Mouse (Mus musculus) MEL (cell line): ENCODE measurements at regions not wholly inside any gene's neighbourhood (a gene's known extent, or its start where the extent isn't known, plus 50 kb on each side); places are given as distances from the start of the nearest gene placed in this dataset.

Experiments
- DNase-seq: peaks from one replicate; pipeline ENCODE4 v3.0.0; 2011; ENCODE audit warnings: low read depth, low spot score
- H3K27ac ChIP-seq: 2 replicates; pipeline ENCODE4 v1.5.1; 2012; ENCODE audit warnings: low read depth, mild to moderate bottlenecking, control low read depth, low read length, moderate library complexity; ENCODE audit not compliant: control insufficient read depth
- H3K27me3 ChIP-seq, 2 experiments: fragments of 150-350 bp in 1 of 2; sonication (generic) in 1 of 2; 2 replicates each; pipeline ENCODE4 v1.6.1; 2012; ENCODE audit warnings: low read length in 2 of 2, mild to moderate bottlenecking in 2 of 2, improper control_type of control experiment in 1 of 2, moderate library complexity in 1 of 2; ENCODE audit not compliant: insufficient read depth in 2 of 2, control insufficient read depth in 1 of 2
- H3K36me3 ChIP-seq, 2 experiments: 2 replicates each; pipeline ENCODE4 v1.6.1; 2012 to 2014; ENCODE audit warnings: low read length in 2 of 2, improper control_type of control experiment in 1 of 2, inconsistent platforms in 1 of 2, mild to moderate bottlenecking in 1 of 2; ENCODE audit not compliant: insufficient read depth in 2 of 2, control insufficient read depth in 1 of 2
- H3K4me1 ChIP-seq, 2 experiments: fragments of 150-350 bp in 1 of 2; sonication (generic) in 1 of 2; 2 replicates each; pipeline ENCODE4 v1.6.1; 2012; ENCODE audit warnings: low read length in 2 of 2, improper control_type of control experiment in 1 of 2, mild to moderate bottlenecking in 1 of 2; ENCODE audit not compliant: insufficient read depth in 2 of 2, control insufficient read depth in 1 of 2
- H3K4me3 ChIP-seq, 2 experiments: fragments of 150-350 bp in 1 of 2; sonication (generic) in 1 of 2; 2 replicates each; pipeline ENCODE4 v1.5.1; 2012; ENCODE audit warnings: low read depth in 2 of 2, low read length in 2 of 2, mild to moderate bottlenecking in 2 of 2, moderate library complexity in 2 of 2, control low read depth in 1 of 2, improper control_type of control experiment in 1 of 2; ENCODE audit not compliant: control insufficient read depth in 1 of 2, insufficient read depth in 1 of 2
- H3K79me2 ChIP-seq: 2 replicates; pipeline ENCODE4 v1.6.1; 2012; ENCODE audit warnings: mild to moderate bottlenecking, low read length, moderate library complexity; ENCODE audit not compliant: control insufficient read depth, poor library complexity, insufficient read depth
- H3K9ac ChIP-seq: 2 replicates; pipeline ENCODE4 v1.6.1; 2012; ENCODE audit warnings: low read depth, mild to moderate bottlenecking, control low read depth, low read length, moderate library complexity; ENCODE audit not compliant: control insufficient read depth, poor library complexity, severe bottlenecking
- H3K9me3 ChIP-seq: fragments of 150-350 bp; sonication (generic); replicated peaks from 2 replicates; pipeline ENCODE4 v1.6.1; 2012; ENCODE audit warnings: mild to moderate bottlenecking, low read length, improper control_type of control experiment, moderate library complexity; ENCODE audit not compliant: insufficient read depth
- BHLHE40 ChIP-seq: IDR thresholded peaks from 2 replicates; pipeline ENCODE4 v1.6.1; 2012; ENCODE audit warnings: low read depth, mild to moderate bottlenecking, inconsistent platforms, low read length, improper control_type of control experiment, borderline replicate concordance
- CHD1 ChIP-seq: IDR thresholded peaks from 2 replicates; pipeline ENCODE4 v1.6.1; 2012; ENCODE audit warnings: low read depth, mild to moderate bottlenecking, inconsistent platforms, low read length, improper control_type of control experiment
- ELF1 ChIP-seq: IDR thresholded peaks from 2 replicates; pipeline ENCODE4 v1.6.1; 2014; ENCODE audit warnings: low read depth, mild to moderate bottlenecking, inconsistent platforms, low read length, improper control_type of control experiment, moderate library complexity
- EP300 ChIP-seq, 2 experiments: IDR thresholded peaks; 2 replicates each; pipeline ENCODE4 v1.6.1; 2011; ENCODE audit warnings: improper control_type of control experiment in 2 of 2, low read length in 2 of 2, low read depth in 1 of 2, mild to moderate bottlenecking in 1 of 2
- HCFC1 ChIP-seq: IDR thresholded peaks from 2 replicates; pipeline ENCODE4 v1.6.1; 2012; ENCODE audit warnings: low read depth, mild to moderate bottlenecking, inconsistent platforms, low read length, improper control_type of control experiment, moderate library complexity
- KAT2A ChIP-seq: conservative IDR thresholded peaks from 2 replicates; pipeline ENCODE4 v1.6.1; 2012; ENCODE audit warnings: low read depth, low read length, improper control_type of control experiment, inconsistent platforms
- MAX ChIP-seq: IDR thresholded peaks from 2 replicates; pipeline ENCODE4 v1.6.1; 2011; ENCODE audit warnings: low read length, improper control_type of control experiment
- MAZ ChIP-seq: IDR thresholded peaks from 2 replicates; pipeline ENCODE4 v1.6.1; 2012; ENCODE audit warnings: low read depth, mild to moderate bottlenecking, inconsistent platforms, low read length, improper control_type of control experiment
- MEF2A ChIP-seq: IDR thresholded peaks from 2 replicates; pipeline ENCODE4 v1.6.1; 2014; ENCODE audit warnings: low read depth, mild to moderate bottlenecking, inconsistent platforms, low read length, improper control_type of control experiment; ENCODE audit not compliant: poor library complexity, insufficient replicate concordance, severe bottlenecking; ENCODE audit errors: extremely low read depth
- MXI1 ChIP-seq: IDR thresholded peaks from 2 replicates; pipeline ENCODE4 v1.6.1; 2011; ENCODE audit warnings: mild to moderate bottlenecking, low read depth, low read length, improper control_type of control experiment
- MYC ChIP-seq: IDR thresholded peaks from 2 replicates; pipeline ENCODE4 v1.6.1; 2011; ENCODE audit warnings: low read depth, mild to moderate bottlenecking, low read length, improper control_type of control experiment, moderate library complexity
- NRF1 ChIP-seq: IDR thresholded peaks from 2 replicates; pipeline ENCODE4 v1.6.1; 2014; ENCODE audit warnings: low read depth, mild to moderate bottlenecking, inconsistent platforms, low read length, improper control_type of control experiment, moderate library complexity; ENCODE audit not compliant: poor library complexity, insufficient read depth, severe bottlenecking
- RAD21 ChIP-seq: IDR thresholded peaks from 2 replicates; pipeline ENCODE4 v1.6.1; 2011; ENCODE audit warnings: mild to moderate bottlenecking, low read depth, low read length, improper control_type of control experiment
- TAL1 ChIP-seq: IDR thresholded peaks from 2 replicates; pipeline ENCODE4 v1.6.1; 2012; ENCODE audit warnings: mild to moderate bottlenecking, inconsistent platforms, low read length, moderate library complexity, mixed read lengths
- UBTF ChIP-seq: IDR thresholded peaks from 2 replicates; pipeline ENCODE4 v1.6.1; 2012; ENCODE audit warnings: low read depth, mild to moderate bottlenecking, inconsistent platforms, low read length, improper control_type of control experiment, moderate library complexity, borderline replicate concordance; ENCODE audit not compliant: insufficient read depth
- USF1 ChIP-seq: IDR thresholded peaks from 2 replicates; pipeline ENCODE4 v1.6.1; 2014; ENCODE audit warnings: low read depth, mild to moderate bottlenecking, inconsistent platforms, low read length, improper control_type of control experiment, moderate library complexity
- ZC3H11A ChIP-seq: IDR thresholded peaks from 2 replicates; pipeline ENCODE4 v1.6.1; 2012; ENCODE audit warnings: low read depth, mild to moderate bottlenecking, inconsistent platforms, low read length, improper control_type of control experiment
- ZKSCAN1 ChIP-seq: IDR thresholded peaks from 2 replicates; pipeline ENCODE4 v1.6.1; 2012; ENCODE audit warnings: low read depth, mild to moderate bottlenecking, inconsistent platforms, low read length, improper control_type of control experiment, moderate library complexity
- ZMIZ1 ChIP-seq: IDR thresholded peaks from 2 replicates; pipeline ENCODE4 v1.6.1; 2012; ENCODE audit warnings: low read depth, mild to moderate bottlenecking, inconsistent platforms, low read length, improper control_type of control experiment, moderate library complexity
- ZNF384 ChIP-seq: IDR thresholded peaks from 2 replicates; pipeline ENCODE4 v1.6.1; 2012; ENCODE audit warnings: low read depth, mild to moderate bottlenecking, inconsistent platforms, low read length, improper control_type of control experiment

DNA sequence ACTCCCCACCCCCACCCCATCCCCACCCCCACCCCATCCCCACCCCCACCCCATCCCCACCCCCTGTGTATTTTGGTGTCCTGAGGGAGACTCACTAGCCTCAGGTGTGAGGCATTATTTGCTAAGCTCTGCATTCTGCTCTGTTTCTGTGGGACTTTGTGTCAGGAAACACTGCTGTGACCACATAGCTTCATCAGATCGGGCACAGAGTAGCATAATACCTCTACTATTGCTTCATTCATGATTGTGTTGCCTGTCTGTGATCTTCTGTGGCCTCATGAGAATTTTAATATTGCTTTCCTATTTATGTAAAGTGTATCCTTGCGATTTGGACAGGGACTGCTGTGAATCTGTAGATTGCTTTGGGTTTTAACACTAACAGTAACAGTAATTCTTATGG lies 56.6 kb upstream of the Ednrb start:
- H3K4me1 ChIP-seq: no peaks in the 10 kb centered on the region
- H3K9ac ChIP-seq: no peak overlapping the region
- TF ChIP-seq CHD1 (no peak), ZKSCAN1 (no peak), MAX (no peak), MAZ (no peak), USF1 (no peak), KAT2A (no peak), MEF2A (no peak), TAL1 (no peak), ZMIZ1 (no peak)
- no peaks in the 10 kb centered on the region for H3K27me3 ChIP-seq
- H3K27ac ChIP-seq: no peak overlapping the region
- H3K9me3 ChIP-seq: no peaks in the 10 kb centered on the region
- H3K36me3 ChIP-seq: no peaks in the 10 kb centered on the region
- no peak for DNase-seq
- H3K79me2 ChIP-seq: no peaks in the 10 kb centered on the region
- no peak overlapping the region for H3K4me3 ChIP-seq

DNA sequence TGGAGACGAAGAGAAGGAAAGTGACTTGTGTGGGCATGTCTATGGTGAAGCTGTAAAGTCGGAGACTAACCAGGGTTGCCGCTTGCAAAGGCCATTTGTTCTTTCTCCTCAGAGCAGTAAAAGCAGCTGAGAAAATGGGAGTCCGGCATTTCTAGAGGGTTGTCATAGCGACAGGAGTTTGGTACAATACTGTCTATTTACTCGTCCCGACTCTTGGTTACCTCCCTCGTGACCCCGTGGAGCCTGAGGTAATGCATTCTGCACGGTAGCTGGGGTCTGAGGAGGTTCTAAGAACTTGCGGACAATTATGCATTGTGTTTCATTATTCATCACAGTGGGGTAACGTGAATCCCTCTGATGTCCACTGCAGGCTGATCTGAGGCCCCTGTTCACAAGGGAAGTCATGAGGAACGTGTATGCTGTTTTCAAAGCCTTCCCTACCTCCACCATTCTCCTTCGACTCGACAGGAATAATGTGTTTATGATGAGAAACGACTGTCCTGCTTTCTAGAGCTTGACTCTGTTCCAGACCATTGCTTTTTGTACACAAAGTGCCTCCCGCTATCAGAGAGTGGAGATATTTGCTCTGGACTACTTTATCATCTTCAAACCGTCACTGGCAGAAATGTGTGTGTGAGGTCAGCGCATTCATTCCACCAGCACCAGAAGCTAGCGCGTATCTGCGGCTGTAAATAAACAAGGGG lies 55.1 kb upstream of the Ednrb start:
- Histone ChIP-seq H3K4me3 (no peak overlapping the region), H3K27me3 (no peaks in the 10 kb centered on the region), H3K27ac (no peak overlapping the region), H3K9ac (no peak overlapping the region), H3K4me1 (no peaks in the 10 kb centered on the region), H3K79me2 (no peaks in the 10 kb centered on the region), H3K9me3 (no peaks in the 10 kb centered on the region), H3K36me3 (no peaks in the 10 kb centered on the region)
- DNase-seq: no peak
- TF ChIP-seq RAD21 (no peak), MEF2A (no peak), TAL1 (no peak), ELF1 (no peak), ZKSCAN1 (no peak), UBTF (no peak), ZMIZ1 (no peak), EP300 (IDR thresholded peaks at IDR 0.05; ENCODE audit: low read depth in 1 of 2, low read length in 2 of 2) (no peak), MAZ (no peak), BHLHE40 (no peak), HCFC1 (no peak), NRF1 (no peak), MYC (no peak), ZNF384 (no peak), CHD1 (no peak), MXI1 (no peak), USF1 (no peak), ZC3H11A (no peak)
